8 mouse cellular contexts compared by ENCODE assay signal in genomic region chr10:43580649-43581078, GRCm38 (mm10). TPM values are rescaled to one million over a fixed set of nuclear protein-coding genes. Genes with fewer than 3 reads are reported as not detected.
A peak's percentile ranks its signal among the peaks of the same experiment; 100 is the strongest.
DNase-seq lines count a peak whose midpoint lies in the region; ATAC-seq and TF ChIP-seq lines count a peak whose summit lies in the region.

No protein-coding gene starts in this region.

- H3K4me1 ChIP-seq in kidney, embryonic 15.5 days, result peaks cover 19% of the 10 kb centered on the region; the same call in 1 of the 2 replicates

- peaks cover 39% of the 10 kb centered on the region for H3K36me3 ChIP-seq in kidney, embryonic 15.5 days

- no peak overlapping the region for H3K27ac ChIP-seq in layer of hippocampus, adult 2 months
- peak overlapping the region; percentile 100 for H3K27ac ChIP-seq in kidney, embryonic 15.5 days

- ATAC-seq in kidney, embryonic 15.5 days (replicated peaks; ENCODE audit: low FRiP score), result no peak; the same call in 1 of the 2 replicates

- WGBS in kidney, embryonic 15.5 days, result under 1% methylated on average over 15 of the region's 15 CpGs

- no peak for DNase-seq in layer of hippocampus, adult 2 months (ENCODE audit: low spot score in 2 of 2)
- DNase-seq in layer of hippocampus, adult 9-10 months (ENCODE audit: low spot score), result no peak
- peak; percentile 55 for DNase-seq in adrenal gland, postnatal 10 days
- DNase-seq in forelimb bud, embryonic 11.5 days (ENCODE audit: low read depth, low spot score), result peak; percentile 87
- peak; percentile 70 for DNase-seq in lung, postnatal 36 days
- DNase-seq in spleen, postnatal 10 days (ENCODE audit: low spot score in 2 of 2), result peak; percentile 54 to 55
- DNase-seq in layer of hippocampus, adult 18-20 months (ENCODE audit: low spot score in 2 of 2), result no peak

- H3K9me3 ChIP-seq in kidney, embryonic 15.5 days (replicated peaks), result no peaks in the 10 kb centered on the region

- H3K4me3 ChIP-seq in layer of hippocampus, adult 2 months, result peak overlapping the region; percentile 38
- peak overlapping the region; percentile 84 for H3K4me3 ChIP-seq in kidney, embryonic 15.5 days (replicated peaks)

- TF ChIP-seq CTCF in layer of hippocampus, adult 2 months (conservative IDR thresholded peaks at IDR 0.05), result no peak

- peak overlapping the region; percentile 94 for H3K4me2 ChIP-seq in kidney, embryonic 15.5 days

- H3K27me3 ChIP-seq in kidney, embryonic 15.5 days, result no peaks in the 10 kb centered on the region

- H3K9ac ChIP-seq in kidney, embryonic 15.5 days, result peak overlapping the region; percentile 92

RNA-seq across cellular contexts. Expression of gene Cd24a, which starts 2.6 kb away (rescaled TPM):
- total RNA-seq in layer of hippocampus, adult 2 months (2021), result 10 to 100 TPM in 1 of 2 experiments, 1 to 10 TPM in 1; 7.3 to 10.2 TPM
- 10 to 100 TPM; 59.7 to 91.7 TPM for total RNA-seq in adrenal gland, postnatal 10 days (2021)
- polyA plus RNA-seq in kidney, embryonic 15.5 days (2015; fragmentation: Nextera tagmentation; extraction: Ambion mirVana), result 425 and 436 TPM in 2 replicates
- 1 to 10 TPM; 6.3 to 6.8 TPM for total RNA-seq in layer of hippocampus, adult 18-20 months (2021)

RNA-seq across cellular contexts. Expression of gene 1700021F05Rik, which starts 39.9 kb away (rescaled TPM):
- total RNA-seq in layer of hippocampus, adult 2 months (2021), result 10 to 100 TPM; 41.3 to 44.9 TPM
- total RNA-seq in adrenal gland, postnatal 10 days (2021), result 100 to 1,000 TPM in 1 of 2 experiments, 10 to 100 TPM in 1; 94.1 to 111 TPM
- polyA plus RNA-seq in kidney, embryonic 15.5 days (2015; fragmentation: Nextera tagmentation; extraction: Ambion mirVana), result 74.3 and 77.4 TPM in 2 replicates
- total RNA-seq in layer of hippocampus, adult 18-20 months (2021), result 10 to 100 TPM; 44.3 to 46.4 TPM

RNA-seq across cellular contexts. Expression of gene Gm9803, which starts 56.8 kb away (rescaled TPM):
- 10 to 100 TPM; 12.5 to 12.7 TPM for total RNA-seq in layer of hippocampus, adult 2 months (2021)
- 10 to 100 TPM; 18.7 to 26.3 TPM for total RNA-seq in adrenal gland, postnatal 10 days (2021)
- polyA plus RNA-seq in kidney, embryonic 15.5 days (2015; fragmentation: Nextera tagmentation; extraction: Ambion mirVana), result 8.3 and 15.2 TPM in 2 replicates
- total RNA-seq in layer of hippocampus, adult 18-20 months (2021), result 10 to 100 TPM; 13.9 to 16.4 TPM

Comparison
In these comparisons a context has a peak if more than half of its experiments do, and no peak if none do; other contexts are left out.
1. DNase-seq: peak in adrenal gland, postnatal 10 days (single experiment), forelimb bud, embryonic 11.5 days (single experiment), lung, postnatal 36 days (single experiment) and spleen, postnatal 10 days (2 of 2); none in layer of hippocampus, adult 2 months (0 of 2), layer of hippocampus, adult 9-10 months (single experiment) and layer of hippocampus, adult 18-20 months (0 of 2).
2. RNA of gene Cd24a, which starts 2.6 kb away (total RNA-seq): 59.7 to 91.7 TPM in adrenal gland, postnatal 10 days; 7.3 to 10.2 TPM in layer of hippocampus, adult 2 months and 6.3 to 6.8 TPM in layer of hippocampus, adult 18-20 months; every median in the first group is over 4 times any median in the second.